Mouse (Mus musculus): Measurements from ENCODE around the gene Zfp827.
"Not testable (repeated sequence)": the region's sequence is repeated elsewhere in the genome, so short reads cannot be mapped to it uniquely, and the experiment has no call there.

GRCm38 (mm10) chr8:79128534-79128933 lies 100.3 kb downstream of the Zfp827 start:
- TF ChIP-seq CTCF (IDR thresholded peaks at IDR 0.05; ENCODE audit: low read depth, low read length); POLR2A (IDR thresholded peaks at IDR 0.05; ENCODE audit: borderline replicate concordance, low read depth, low read length): not testable (repeated sequence)

Measured in bone marrow macrophage, adult 2 months (primary cell).